11 mouse cellular contexts compared by ENCODE assay signal in genomic region chr1:186261326-186261833, GRCm38 (mm10).
DNase-seq lines count a peak whose midpoint lies in the region; ATAC-seq and TF ChIP-seq lines count a peak whose summit lies in the region.
"Had no signal": no experiment of that assay in that cellular context is flagged by ENCODE, and none has a peak within 500 bp of the region (broad histone marks: within the 10 kb centered on the region; RNA-seq: fewer than 3 reads in every experiment).

No protein-coding gene starts in this region.

- H3K36me3 ChIP-seq in heart, embryonic 11.5 days (ENCODE audit: control insufficient read depth, insufficient read depth, low read length): no peaks in the 10 kb centered on the region
- no peaks in the 10 kb centered on the region for H3K36me3 ChIP-seq in kidney, embryonic 14.5 days (ENCODE audit: control insufficient read depth, insufficient read depth, low read length)
- no peaks in the 10 kb centered on the region for H3K36me3 ChIP-seq in stomach, embryonic 14.5 days (ENCODE audit: control insufficient read depth, insufficient read depth, low read length)

- H3K9ac ChIP-seq in heart, embryonic 11.5 days (ENCODE audit: low read depth, low read length): no peak overlapping the region
- no peak overlapping the region for H3K9ac ChIP-seq in kidney, embryonic 14.5 days (ENCODE audit: low read depth, low read length)
- no peak overlapping the region for H3K9ac ChIP-seq in stomach, embryonic 14.5 days (replicated peaks; ENCODE audit: low read depth, low read length)

- H3K4me2 ChIP-seq in heart, embryonic 11.5 days: no peak overlapping the region
- no peak overlapping the region for H3K4me2 ChIP-seq in kidney, embryonic 14.5 days (replicated peaks; ENCODE audit: low read depth, low read length)
- H3K4me2 ChIP-seq in stomach, embryonic 14.5 days (replicated peaks; ENCODE audit: low read depth, low read length): no peak overlapping the region

- peak overlapping the region; percentile 50; the same call in 1 of the 2 replicates for H3K27ac ChIP-seq in heart, embryonic 11.5 days (ENCODE audit: low read depth, low read length)
- peak overlapping the region; percentile 38; the same call in 1 of the 2 replicates for H3K27ac ChIP-seq in kidney, embryonic 14.5 days (ENCODE audit: low read depth, low read length)
- H3K27ac ChIP-seq in stomach, embryonic 14.5 days (ENCODE audit: low read length): peak overlapping the region; percentile 29; the same call in 1 of the 2 replicates

- peak; percentile 57; the same call in 1 of the 2 replicates for ATAC-seq in heart, embryonic 11.5 days (replicated peaks; ENCODE audit: insufficient number of reproducible peaks, low FRiP score, low TSS enrichment)
- peak; percentile 70 for ATAC-seq in kidney, embryonic 14.5 days (ENCODE audit: low FRiP score, low TSS enrichment)
- ATAC-seq in stomach, embryonic 14.5 days (ENCODE audit: insufficient number of reproducible peaks, insufficient read depth, low FRiP score, low read depth): no peak; the same call in 1 of the 2 replicates

- peaks cover under 1% of the 10 kb centered on the region; the same call in 1 of the 2 replicates for H3K9me3 ChIP-seq in heart, embryonic 11.5 days (replicated peaks; ENCODE audit: control insufficient read depth, low read length)
- H3K9me3 ChIP-seq in kidney, embryonic 14.5 days (ENCODE audit: control insufficient read depth, low read length): peaks cover 7% of the 10 kb centered on the region; the same call in 1 of the 2 replicates
- peaks cover 3% of the 10 kb centered on the region; the same call in 1 of the 2 replicates for H3K9me3 ChIP-seq in stomach, embryonic 14.5 days (ENCODE audit: control insufficient read depth, low read depth, low read length)

- H3K4me1 ChIP-seq in heart, embryonic 11.5 days (ENCODE audit: control insufficient read depth, insufficient read depth, low read length): peaks cover 14% of the 10 kb centered on the region
- peaks cover 12% of the 10 kb centered on the region for H3K4me1 ChIP-seq in kidney, embryonic 14.5 days (ENCODE audit: control insufficient read depth, insufficient read depth, low read length)
- H3K4me1 ChIP-seq in lung, adult 2 months (ENCODE audit: control insufficient read depth, insufficient read depth, low read length): peaks cover 10% of the 10 kb centered on the region
- peaks cover 7% of the 10 kb centered on the region for H3K4me1 ChIP-seq in stomach, embryonic 14.5 days (ENCODE audit: control insufficient read depth, insufficient read depth, low read length)
- H3K4me1 ChIP-seq: megakaryocyte, embryonic 14.5 days had no signal

- no peak for TF ChIP-seq POLR2A in brain, embryonic 14.5 days (IDR thresholded peaks at IDR 0.05; ENCODE audit: borderline replicate concordance, extremely low read depth, insufficient read depth, insufficient read length, poor library complexity, severe bottlenecking)
- no peak for TF ChIP-seq POLR2A in lung, adult 2 months (IDR thresholded peaks at IDR 0.05; ENCODE audit: borderline replicate concordance, extremely low read depth, low read depth, low read length)

- no peak for TF ChIP-seq CTCF in brain, embryonic 14.5 days (IDR thresholded peaks at IDR 0.05; ENCODE audit: borderline replicate concordance, extremely low read depth, insufficient read depth, insufficient read length)
- TF ChIP-seq CTCF in lung, adult 2 months (IDR thresholded peaks at IDR 0.05; ENCODE audit: insufficient read depth, low read length): no peak

- H3K4me3 ChIP-seq in heart, embryonic 11.5 days (ENCODE audit: low read depth, low read length): no peak overlapping the region
- H3K4me3 ChIP-seq in kidney, embryonic 14.5 days (ENCODE audit: low read length): no peak overlapping the region
- H3K4me3 ChIP-seq in lung, adult 2 months (replicated peaks; ENCODE audit: extremely low read depth, low read depth, low read length): no peak overlapping the region
- H3K4me3 ChIP-seq in stomach, embryonic 14.5 days (ENCODE audit: low read depth, low read length): no peak overlapping the region
- H3K4me3 ChIP-seq: erythroblast, embryonic 14.5 days; megakaryocyte, embryonic 14.5 days had no signal

- 30% methylated on average over 4 of the region's 4 CpGs for WGBS in heart, embryonic 11.5 days (ENCODE audit: insufficient replicate concordance)
- 21% methylated on average over 4 of the region's 4 CpGs for WGBS in kidney, embryonic 14.5 days
- WGBS in lung, adult 2 months: 12% methylated on average over 4 of the region's 4 CpGs
- 26% methylated on average over 4 of the region's 4 CpGs for WGBS in stomach, embryonic 14.5 days

- H3K27me3 ChIP-seq in heart, embryonic 11.5 days (ENCODE audit: control insufficient read depth, insufficient read depth, low read length): no peaks in the 10 kb centered on the region
- H3K27me3 ChIP-seq in kidney, embryonic 14.5 days (ENCODE audit: control insufficient read depth, insufficient read depth, low read length): no peaks in the 10 kb centered on the region
- H3K27me3 ChIP-seq in stomach, embryonic 14.5 days (ENCODE audit: control insufficient read depth, insufficient read depth, low read length): no peaks in the 10 kb centered on the region
- H3K27me3 ChIP-seq: CH12.LX; megakaryocyte, embryonic 14.5 days had no signal

- DNase-seq in layer of hippocampus, adult 11-12 months (ENCODE audit: low spot score): peak; percentile 57
- DNase-seq in layer of hippocampus, adult 9-10 months (ENCODE audit: low spot score): no peak
- peak; percentile 79 for DNase-seq in brain, embryonic 14.5 days (ENCODE audit: low read depth)
- DNase-seq in lung, adult 2 months: peak; percentile 61
- DNase-seq in cerebellum, adult 9-10 months: no peak

Comparison
In these comparisons a context has a peak if more than half of its experiments do, and no peak if none do; other contexts are left out.
1. DNase-seq: peak in layer of hippocampus, adult 11-12 months (single experiment), brain, embryonic 14.5 days (single experiment) and lung, adult 2 months (single experiment); none in layer of hippocampus, adult 9-10 months (single experiment) and cerebellum, adult 9-10 months (single experiment).
2. Peak in every context shown above with its lines, with median percentiles within 50 percentile points of each other: H3K27ac ChIP-seq.